Mouse (Mus musculus) adrenal gland, adult 8-10 months (tissue): Measurements from ENCODE around the gene Ank. TPM values are rescaled to one million over a fixed set of nuclear protein-coding genes. Genes with fewer than 3 reads are reported as not detected.

Experiments
- DNase-seq: peaks from one replicate; pipeline ENCODE4 v3.0.0; 2022
- total RNA-seq, 4 experiments: library from RNA; stranded (reverse); gene quantifications; 2 replicates each; pipeline ENCODE4 v1.2.4; 2022

Gene Ank
- total RNA-seq, 4 experiments from 2014 or later: 38.2 to 68.7 (median 50.9) TPM

GRCm38 (mm10) chr15:27497300-27497997, 31.0 kb downstream of the Ank start:
- no peak for DNase-seq

DNA sequence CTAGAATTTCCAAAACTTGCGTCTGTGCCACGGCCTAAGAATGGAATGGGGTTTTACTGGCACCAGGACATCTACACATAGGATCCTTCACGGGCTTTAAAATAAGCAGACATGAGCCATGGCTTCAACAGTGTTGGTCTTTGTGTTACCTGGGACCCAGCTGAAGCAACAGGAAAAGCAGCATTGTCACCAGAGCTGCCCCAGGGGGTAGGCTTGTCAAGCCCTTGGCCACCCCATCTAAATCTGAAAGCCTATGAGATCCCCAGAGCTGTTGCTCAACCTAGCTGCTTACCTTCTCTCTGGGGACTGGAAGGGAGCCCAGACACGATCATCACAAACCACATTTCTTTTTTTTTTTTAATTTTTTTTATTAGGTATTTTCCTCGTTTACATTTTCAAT, 31.6 kb downstream of the Ank start:
- no peak for DNase-seq

- no peak for DNase-seq
Observed at GRCm38 (mm10) chr15:27500390-27500789, 33.9 kb downstream of the Ank start.

DNA sequence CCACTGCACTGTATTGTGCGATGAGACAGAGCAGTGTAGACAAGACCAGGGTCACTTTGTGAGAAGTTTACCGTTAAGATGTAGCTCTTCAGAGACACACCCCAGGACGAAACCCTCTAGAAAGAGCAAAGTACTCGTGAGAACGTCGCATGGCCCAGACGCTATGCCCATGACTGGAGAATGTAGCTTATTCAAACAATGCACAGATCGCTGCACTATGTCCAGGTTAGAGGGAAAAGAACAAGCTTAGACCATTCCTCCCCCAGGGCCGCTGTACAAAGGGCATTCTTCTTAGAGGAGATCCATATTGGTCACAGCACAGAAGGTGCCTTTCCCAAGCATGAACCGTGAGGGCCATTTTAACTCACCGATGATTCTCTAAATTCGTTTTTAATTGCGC, 35.9 kb downstream of the Ank start:
- no peak for DNase-seq

GRCm38 (mm10) chr15:27503221-27503620, 36.7 kb downstream of the Ank start:
- no peak for DNase-seq

DNA sequence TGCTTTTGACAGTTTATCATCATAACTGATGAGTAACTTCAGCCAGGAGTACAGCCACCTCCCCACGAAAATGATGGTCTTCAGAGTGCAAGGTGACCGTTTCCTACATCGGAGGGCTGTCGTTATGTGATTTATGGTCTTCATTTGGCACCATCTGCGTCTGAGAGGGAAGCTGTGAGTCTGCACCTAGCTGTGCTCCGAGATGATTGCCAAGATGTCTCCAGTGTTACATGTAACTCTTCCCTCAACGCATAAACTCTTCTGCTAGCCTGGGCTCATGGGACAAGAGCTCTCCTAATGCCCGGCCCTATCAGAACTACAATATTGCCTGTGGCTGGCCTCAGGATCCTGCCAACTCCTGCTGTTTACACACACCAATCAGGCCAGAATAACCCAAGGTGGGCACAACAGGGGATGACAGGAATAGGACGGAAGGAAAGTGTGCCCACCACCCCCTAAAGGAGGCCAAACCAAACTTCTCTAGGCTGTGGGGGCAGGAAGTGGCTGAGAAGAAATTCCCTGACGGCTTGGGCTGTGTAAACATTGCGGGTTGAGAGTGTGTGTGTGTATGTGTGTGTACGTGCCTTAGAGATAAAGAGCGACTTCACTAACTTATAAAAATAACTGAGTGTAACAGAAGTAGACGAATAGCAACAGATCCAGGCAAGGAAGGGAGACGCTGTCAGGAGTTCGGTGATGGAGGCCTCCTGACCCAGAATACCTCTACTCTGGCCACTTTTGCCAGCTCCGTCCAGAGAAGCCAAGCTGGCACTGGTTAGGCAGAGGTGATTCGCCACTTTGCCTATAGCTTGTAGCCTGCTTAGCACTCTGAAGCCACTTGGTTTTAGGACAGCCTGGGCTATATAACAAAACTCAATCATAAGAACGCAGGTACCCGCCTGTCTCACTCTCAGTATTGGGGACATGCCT, 37.6 kb downstream of the Ank start:
- DNase-seq: no peak

- no peak for DNase-seq
Observed at GRCm38 (mm10) chr15:27506127-27506886, 39.8 kb downstream of the Ank start.

- DNase-seq: no peak
Observed at GRCm38 (mm10) chr15:27506893-27507596, 40.6 kb downstream of the Ank start.

DNA sequence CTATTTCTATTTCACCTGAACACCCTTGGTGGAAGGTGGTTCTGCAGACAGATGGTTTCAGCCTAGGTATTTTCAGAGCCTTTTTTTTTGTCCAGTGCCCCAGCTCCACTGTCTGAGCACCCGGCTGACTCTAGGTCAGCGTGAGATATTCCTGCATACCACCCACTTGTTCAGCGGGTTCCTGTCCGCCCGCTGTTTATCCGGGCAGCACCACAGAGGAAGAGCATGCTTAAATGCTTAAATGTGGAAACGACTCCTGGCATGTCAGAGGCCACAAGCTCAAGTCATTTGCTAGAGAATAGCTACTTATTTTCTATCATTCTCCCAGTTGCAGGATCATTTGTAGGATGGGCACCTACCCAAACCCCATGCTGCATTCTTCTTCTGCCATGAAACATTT, 41.7 kb downstream of the Ank start:
- DNase-seq: no peak

GRCm38 (mm10) chr15:27508982-27509381, 42.5 kb downstream of the Ank start:
- no peak for DNase-seq

- no peak for DNase-seq
Observed at GRCm38 (mm10) chr15:27516927-27517326, 50.5 kb downstream of the Ank start.

GRCm38 (mm10) chr15:27518026-27518425, 51.5 kb downstream of the Ank start:
- DNase-seq: no peak

DNA sequence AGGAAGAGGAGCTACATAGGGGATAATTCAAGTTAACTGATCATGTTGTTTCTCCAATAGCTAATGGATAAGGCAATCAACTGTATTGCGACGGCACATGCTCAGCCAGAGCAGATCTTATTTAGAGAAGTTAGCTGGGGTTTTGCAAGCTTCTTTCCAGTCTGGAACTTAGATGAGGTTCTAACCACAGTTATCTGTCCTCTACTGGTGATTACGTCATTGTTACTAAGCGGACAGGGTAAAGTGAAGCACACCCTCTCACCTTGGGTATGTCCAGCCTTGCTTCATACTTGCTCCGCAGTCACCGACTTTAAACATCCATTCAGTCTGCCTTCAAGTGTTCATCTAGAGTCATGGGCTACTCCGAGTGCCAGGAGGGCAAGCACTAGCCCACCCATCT, 53.4 kb downstream of the Ank start:
- no peak for DNase-seq

DNA sequence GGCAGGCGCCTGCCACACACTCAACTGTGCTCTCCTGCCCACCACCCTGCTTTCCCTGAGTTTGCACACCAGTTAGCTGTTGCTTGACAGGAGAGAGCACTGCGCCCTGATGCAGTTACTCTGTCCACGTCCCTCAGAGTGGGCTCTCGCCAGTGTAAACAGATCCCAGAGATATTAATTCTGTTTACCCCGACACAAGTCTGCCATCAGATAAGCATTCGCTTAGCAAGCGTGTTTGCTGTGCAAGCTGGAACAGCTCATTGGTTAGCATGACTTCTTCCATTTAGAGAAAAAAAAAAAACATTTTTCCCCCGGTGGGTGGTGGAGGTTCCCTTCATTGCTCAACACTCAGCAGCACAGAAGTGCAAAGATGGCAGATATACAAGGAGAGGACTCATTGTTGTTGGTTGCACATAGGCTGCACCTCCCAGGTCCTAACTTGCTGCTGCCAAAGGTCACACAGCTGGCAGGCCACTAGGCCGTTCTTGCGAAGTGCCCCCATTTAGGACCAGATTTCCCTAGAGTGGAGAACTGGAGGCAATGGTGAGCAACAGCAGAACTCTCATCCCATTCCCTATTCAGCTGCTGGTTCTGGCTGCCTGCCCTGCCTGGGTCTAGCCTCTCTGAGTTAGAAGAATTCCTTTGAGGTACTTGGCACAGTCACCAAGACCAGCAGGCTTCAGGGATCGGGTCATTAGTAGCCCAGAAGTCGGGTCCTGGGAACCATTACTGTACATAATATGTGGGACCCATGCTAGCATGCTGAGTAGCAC, 58.9 kb downstream of the Ank start:
- DNase-seq: no peak

DNA sequence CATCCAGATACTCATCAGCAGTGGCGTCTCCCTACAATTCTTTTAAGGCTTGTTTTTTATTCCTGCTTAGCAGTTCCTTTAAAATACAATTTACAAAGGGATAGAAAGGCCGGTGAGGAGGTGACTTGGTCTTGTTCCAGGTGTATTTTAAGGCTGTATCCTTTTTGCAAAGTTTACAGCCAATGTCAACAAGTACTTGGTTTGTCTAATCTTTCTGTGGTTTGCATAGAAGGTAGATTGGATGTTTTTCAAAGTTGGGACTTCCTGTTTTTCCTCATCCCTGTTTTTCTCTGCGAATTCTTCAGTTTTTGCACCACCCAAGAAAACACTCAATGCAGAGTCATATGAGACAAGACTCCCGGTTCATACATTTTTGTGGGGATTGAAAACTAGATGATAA, 62.4 kb downstream of the Ank start:
- no peak for DNase-seq

DNA sequence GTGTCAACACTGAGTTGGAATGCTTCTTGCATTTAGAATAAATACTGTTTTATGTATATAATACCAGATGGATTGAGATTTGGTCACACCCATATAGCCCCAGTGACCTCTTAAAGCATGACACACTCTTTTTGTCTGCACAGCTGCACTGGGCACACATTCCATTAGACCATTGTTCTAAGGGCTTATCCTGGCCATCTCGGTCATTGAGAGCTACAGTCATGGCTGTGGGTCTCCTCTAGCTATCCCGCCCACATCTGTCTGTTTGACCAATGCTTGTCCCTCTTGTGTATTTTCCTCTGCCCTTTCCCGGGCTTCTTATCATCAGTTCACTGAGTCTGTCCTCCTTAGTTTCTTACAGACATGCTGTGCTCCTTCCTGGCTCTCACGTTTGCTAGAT, 63.5 kb downstream of the Ank start:
- DNase-seq: no peak

DNA sequence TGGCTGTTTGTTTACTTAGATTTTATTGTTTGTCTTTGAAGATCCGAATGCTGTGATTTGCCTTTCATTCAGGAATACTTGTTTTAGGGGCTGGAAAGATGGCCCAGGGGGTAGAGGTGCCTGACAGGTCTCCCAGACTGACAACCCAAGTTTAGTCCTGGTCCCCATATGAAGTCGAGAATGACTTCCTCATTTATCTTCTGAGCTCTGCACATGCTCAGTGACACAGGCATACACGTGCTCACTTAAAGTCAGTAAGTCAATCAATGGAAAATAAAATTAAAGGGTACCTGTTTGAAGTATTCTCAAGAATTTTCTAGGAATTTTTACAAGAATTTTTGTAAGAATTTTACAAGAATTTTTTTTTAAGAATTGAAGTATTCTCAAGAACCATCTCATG, 66.6 kb downstream of the Ank start:
- DNase-seq: no peak

- no peak for DNase-seq
Observed at GRCm38 (mm10) chr15:27535681-27536080, 69.2 kb downstream of the Ank start.

- no peak for DNase-seq
Observed at GRCm38 (mm10) chr15:27536186-27536585, 69.7 kb downstream of the Ank start.

- no peak for DNase-seq
Observed at GRCm38 (mm10) chr15:27536771-27537170, 70.3 kb downstream of the Ank start.

DNA sequence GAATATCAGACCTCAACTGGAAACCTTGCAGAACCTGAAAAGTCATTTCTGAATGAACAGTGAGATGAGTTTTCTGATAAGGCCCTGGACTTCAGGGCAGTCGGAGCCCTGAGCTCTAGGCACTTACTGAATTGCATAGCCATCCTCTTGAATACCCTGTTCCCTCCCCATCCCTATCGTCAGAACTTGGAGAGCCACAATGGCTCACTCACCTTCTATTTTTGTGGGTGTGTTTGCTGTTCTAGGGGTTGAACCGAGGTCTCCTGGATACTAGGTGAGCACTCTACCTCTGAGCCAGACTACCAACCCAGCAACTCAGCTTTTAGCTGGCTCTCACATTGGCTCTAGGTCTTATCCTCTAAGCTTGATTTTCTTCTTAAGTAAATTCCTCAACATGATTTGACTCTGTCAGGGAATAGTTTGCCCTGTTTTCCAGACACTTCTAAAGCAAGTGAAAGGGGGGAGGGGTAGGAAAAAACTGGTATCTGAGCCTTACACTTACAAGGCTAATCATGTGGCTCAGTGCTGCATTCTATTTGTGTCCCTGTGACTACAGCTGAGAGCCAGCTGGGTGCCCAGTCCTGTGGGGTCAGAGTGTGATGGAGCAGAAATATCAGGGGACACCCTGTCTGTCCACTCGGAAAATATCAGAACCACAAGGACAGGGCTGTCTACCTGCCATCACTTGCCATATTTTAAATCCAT, 71.2 kb downstream of the Ank start:
- DNase-seq: no peak
